Mouse (Mus musculus): ENCODE measurements around the gene Bmp2k. TPM values are rescaled to one million over a fixed set of nuclear protein-coding genes. Genes with fewer than 3 reads are reported as not detected.

Bmp2k gene
- polyA plus RNA-seq (2015; fragmentation: Nextera tagmentation; extraction: Ambion mirVana) = 9.4 and 10.3 TPM in 2 replicates

GRCm38 (mm10) chr5:96997310-96997801 lies at the start of gene Bmp2k:
Gene Bmp2k (plus strand): TSS chr5:96997689.
- H3K4me1 ChIP-seq = peaks cover 17% of the 10 kb centered on the region
- peak within 1 kb of the TSS; percentile 81 for H3K9ac ChIP-seq
- H3K36me3 ChIP-seq = no peaks in the 10 kb centered on the region
- no peaks in the 10 kb centered on the region for H3K27me3 ChIP-seq
- ATAC-seq (ENCODE audit: insufficient number of reproducible peaks, insufficient read depth, low FRiP score, low TSS enrichment, low read depth) = peak; percentile 94
- WGBS = under 1% methylated on average over 58 of the region's 78 CpGs
- H3K9me3 ChIP-seq = no peaks in the 10 kb centered on the region
- H3K27ac ChIP-seq = peak within 1 kb of the TSS; percentile 88
- peak within 1 kb of the TSS; percentile 85 for H3K4me3 ChIP-seq
- peak within 1 kb of the TSS; percentile 80 for H3K4me2 ChIP-seq

- no peak for ATAC-seq (ENCODE audit: insufficient number of reproducible peaks, insufficient read depth, low FRiP score, low TSS enrichment, low read depth)
- no peaks in the 10 kb centered on the region for H3K4me1 ChIP-seq
- H3K36me3 ChIP-seq = no peaks in the 10 kb centered on the region
- H3K4me2 ChIP-seq = no peak overlapping the region
- no peak overlapping the region for H3K9ac ChIP-seq
- H3K4me3 ChIP-seq = no peak overlapping the region
- 87% methylated on average over 13 of the region's 13 CpGs for WGBS
- H3K27me3 ChIP-seq = no peaks in the 10 kb centered on the region; the same call in 1 of the 2 replicates
- no peaks in the 10 kb centered on the region for H3K9me3 ChIP-seq
- no peak overlapping the region for H3K27ac ChIP-seq
Measured at GRCm38 (mm10) chr5:96948856-96949527, 48.5 kb upstream of the Bmp2k start.

- no peak overlapping the region for H3K27ac ChIP-seq
- no peaks in the 10 kb centered on the region; the same call in 1 of the 2 replicates for H3K27me3 ChIP-seq
- 88% methylated on average over 13 of the region's 13 CpGs for WGBS
- H3K36me3 ChIP-seq = no peaks in the 10 kb centered on the region
- no peaks in the 10 kb centered on the region for H3K9me3 ChIP-seq
- no peak overlapping the region for H3K9ac ChIP-seq
- no peak overlapping the region for H3K4me3 ChIP-seq
- no peak for ATAC-seq (ENCODE audit: insufficient number of reproducible peaks, insufficient read depth, low FRiP score, low TSS enrichment, low read depth)
- no peak overlapping the region for H3K4me2 ChIP-seq
- no peaks in the 10 kb centered on the region for H3K4me1 ChIP-seq
Measured at GRCm38 (mm10) chr5:96949839-96950666, 47.4 kb upstream of the Bmp2k start.

GRCm38 (mm10) chr5:96950667-96951492 lies 46.6 kb upstream of the Bmp2k start:
- Histone ChIP-seq H3K27me3 (no peaks in the 10 kb centered on the region), H3K4me2 (no peak overlapping the region), H3K9me3 (no peaks in the 10 kb centered on the region), H3K9ac (no peak overlapping the region), H3K36me3 (no peaks in the 10 kb centered on the region), H3K4me1 (no peaks in the 10 kb centered on the region), H3K27ac (no peak overlapping the region), H3K4me3 (no peak overlapping the region)
- ATAC-seq (ENCODE audit: insufficient number of reproducible peaks, insufficient read depth, low FRiP score, low TSS enrichment, low read depth) = no peak
- WGBS = 61% methylated on average over 10 of the region's 10 CpGs

- Histone ChIP-seq H3K36me3 (no peaks in the 10 kb centered on the region), H3K9me3 (no peaks in the 10 kb centered on the region), H3K9ac (no peak overlapping the region), H3K27me3 (no peaks in the 10 kb centered on the region), H3K4me3 (no peak overlapping the region), H3K4me2 (no peak overlapping the region), H3K4me1 (no peaks in the 10 kb centered on the region), H3K27ac (no peak overlapping the region)
- no peak for ATAC-seq (ENCODE audit: insufficient number of reproducible peaks, insufficient read depth, low FRiP score, low TSS enrichment, low read depth)
- WGBS = 81% methylated on average over 8 of the region's 8 CpGs
Measured at GRCm38 (mm10) chr5:96951493-96952105, 45.9 kb upstream of the Bmp2k start.

GRCm38 (mm10) chr5:96954040-96954439 lies 43.4 kb upstream of the Bmp2k start:
- ATAC-seq (ENCODE audit: insufficient number of reproducible peaks, insufficient read depth, low FRiP score, low TSS enrichment, low read depth) = no peak
- no peak overlapping the region for H3K9ac ChIP-seq
- H3K9me3 ChIP-seq = no peaks in the 10 kb centered on the region
- H3K27me3 ChIP-seq = no peaks in the 10 kb centered on the region
- H3K27ac ChIP-seq = no peak overlapping the region
- H3K4me3 ChIP-seq = no peak overlapping the region
- no peak overlapping the region for H3K4me2 ChIP-seq
- WGBS = 49% methylated on average over 11 of the region's 11 CpGs
- no peaks in the 10 kb centered on the region for H3K4me1 ChIP-seq
- H3K36me3 ChIP-seq = no peaks in the 10 kb centered on the region

- H3K4me1 ChIP-seq = no peaks in the 10 kb centered on the region
- H3K9ac ChIP-seq = no peak overlapping the region
- no peak overlapping the region for H3K4me3 ChIP-seq
- no peaks in the 10 kb centered on the region for H3K27me3 ChIP-seq
- no peak overlapping the region for H3K4me2 ChIP-seq
- ATAC-seq (ENCODE audit: insufficient number of reproducible peaks, insufficient read depth, low FRiP score, low TSS enrichment, low read depth) = no peak
- no peaks in the 10 kb centered on the region for H3K9me3 ChIP-seq
- 47% methylated on average over 10 of the region's 10 CpGs for WGBS
- no peaks in the 10 kb centered on the region for H3K36me3 ChIP-seq
- H3K27ac ChIP-seq = no peak overlapping the region
Measured at GRCm38 (mm10) chr5:96954466-96955027, 42.9 kb upstream of the Bmp2k start.

- no peaks in the 10 kb centered on the region for H3K27me3 ChIP-seq
- H3K9me3 ChIP-seq = no peaks in the 10 kb centered on the region
- H3K4me1 ChIP-seq = peaks cover 4% of the 10 kb centered on the region; the same call in 1 of the 2 replicates
- H3K36me3 ChIP-seq = no peaks in the 10 kb centered on the region
- no peak overlapping the region for H3K9ac ChIP-seq
- 36% methylated on average over 3 of the region's 3 CpGs for WGBS
- no peak overlapping the region for H3K4me2 ChIP-seq
- no peak overlapping the region for H3K4me3 ChIP-seq
- no peak for ATAC-seq (ENCODE audit: insufficient number of reproducible peaks, insufficient read depth, low FRiP score, low TSS enrichment, low read depth)
- H3K27ac ChIP-seq = no peak overlapping the region
Measured at GRCm38 (mm10) chr5:96956926-96957325, 40.6 kb upstream of the Bmp2k start.

- Histone ChIP-seq H3K9me3 (no peaks in the 10 kb centered on the region), H3K9ac (no peak overlapping the region), H3K4me1 (peaks cover 18% of the 10 kb centered on the region), H3K27ac (no peak overlapping the region; the same call in 1 of the 2 replicates), H3K36me3 (no peaks in the 10 kb centered on the region), H3K4me2 (no peak overlapping the region), H3K4me3 (no peak overlapping the region), H3K27me3 (no peaks in the 10 kb centered on the region)
- no peak for ATAC-seq (ENCODE audit: insufficient number of reproducible peaks, insufficient read depth, low FRiP score, low TSS enrichment, low read depth)
- 71% methylated on average over 5 of the region's 5 CpGs for WGBS
Measured at GRCm38 (mm10) chr5:96961122-96961521, 36.4 kb upstream of the Bmp2k start.

GRCm38 (mm10) chr5:96961852-96962251 lies 35.6 kb upstream of the Bmp2k start:
- H3K36me3 ChIP-seq = no peaks in the 10 kb centered on the region

More at GRCm38 (mm10) chr5:96961852-96962251, 35.6 kb upstream of the Bmp2k start:
- H3K9me3 ChIP-seq = no peaks in the 10 kb centered on the region
- H3K4me2 ChIP-seq = no peak overlapping the region
- H3K27ac ChIP-seq = peak overlapping the region; percentile 5; the same call in 1 of the 2 replicates
- ATAC-seq (ENCODE audit: insufficient number of reproducible peaks, insufficient read depth, low FRiP score, low TSS enrichment, low read depth) = no peak
- H3K4me3 ChIP-seq = no peak overlapping the region
- H3K4me1 ChIP-seq = peaks cover 18% of the 10 kb centered on the region
- H3K9ac ChIP-seq = no peak overlapping the region
- H3K27me3 ChIP-seq = no peaks in the 10 kb centered on the region

Data from embryonic facial prominence, embryonic 13.5 days (tissue).